Mouse (Mus musculus) brain, adult 10 weeks (tissue): Measurements from ENCODE around the gene Hist1h2af. TPM values are rescaled to one million over a fixed set of nuclear protein-coding genes. Genes with fewer than 3 reads are reported as not detected.

Experiments
- polyA plus RNA-seq: library from polyadenylated mRNA; stranded (reverse); fragments of 350-450 nt; fragmentation: Illumina TruSeq; extraction: RNeasy Lipid Tissue Mini Kit (QIAGEN cat#74804); gene quantifications from one replicate; pipeline ENCODE4 v1.2.3, GENCODE M21; 2015; ENCODE audit warnings: low read depth, low replicate concordance

Gene Hist1h2af
- polyA plus RNA-seq = not detected

GRCm38 (mm10) chr13:23533560-23534367, at the start of gene Hist1h2af:
TSS of gene Hist1h2af (plus strand) at chr13:23533906.

GRCm38 (mm10) chr13:23488400-23489322, 45.0 kb upstream of the Hist1h2af start, which contains the start of gene Btn2a2:
TSS of gene Btn2a2 (minus strand) at chr13:23488857.

GRCm38 (mm10) chr13:23530901-23531875, 2.5 kb upstream of the Hist1h2af start, which contains the start of gene Hist1h4h:
TSS of gene Hist1h4h (plus strand) at chr13:23531050.

GRCm38 (mm10) chr13:23535137-23536075, 1.7 kb downstream of the Hist1h2af start, which contains the start of gene Hist1h3g:
TSS of gene Hist1h3g (plus strand) at chr13:23535422.

GRCm38 (mm10) chr13:23542999-23543607, 9.4 kb downstream of the Hist1h2af start, which contains the start of gene Hist1h2bh:
TSS of gene Hist1h2bh (minus strand) at chr13:23543392.

GRCm38 (mm10) chr13:23543965-23544786, 10.5 kb downstream of the Hist1h2af start, which contains the start of gene Hist1h3f:
TSS of gene Hist1h3f (plus strand) at chr13:23544052.

GRCm38 (mm10) chr13:23551146-23551834, 17.6 kb downstream of the Hist1h2af start, which contains the start of gene Hist1h4f:
TSS of gene Hist1h4f (minus strand) at chr13:23551648.

GRCm38 (mm10) chr13:23552962-23553361, 19.3 kb downstream of the Hist1h2af start, which contains the start of gene Hist1h1d:
TSS of gene Hist1h1d (plus strand) at chr13:23553262.

GRCm38 (mm10) chr13:23561883-23562659, 28.4 kb downstream of the Hist1h2af start, which contains the start of gene Hist1h3e:
TSS of gene Hist1h3e (minus strand) at chr13:23562369.

GRCm38 (mm10) chr13:23571022-23571503, 37.4 kb downstream of the Hist1h2af start, which contains the start of the genes Hist1h2ae and Hist1h2bg:
TSS of gene Hist1h2ae (minus strand) at chr13:23571220.
TSS of gene Hist1h2bg (plus strand) at chr13:23571396.

GRCm38 (mm10) chr13:23573898-23574524, 40.3 kb downstream of the Hist1h2af start, which contains the start of the genes Hist1h2bf and Hist1h2ad:
TSS of gene Hist1h2bf (minus strand) at chr13:23574196.
TSS of gene Hist1h2ad (plus strand) at chr13:23574381.

GRCm38 (mm10) chr13:23575271-23575851, 41.7 kb downstream of the Hist1h2af start, which contains the start of gene Hist1h3d:
TSS of gene Hist1h3d (plus strand) at chr13:23575763.

GRCm38 (mm10) chr13:23581408-23582218, 47.9 kb downstream of the Hist1h2af start, which contains the start of gene Hist1h4d:
TSS of gene Hist1h4d (plus strand) at chr13:23581598.

